Mouse (Mus musculus) intestine, embryonic 15.5 days (tissue): ENCODE data around the gene Cdk14. TPM values are rescaled to one million over a fixed set of nuclear protein-coding genes. Genes with fewer than 3 reads are reported as not detected.
A peak's percentile ranks its signal among the peaks of the same experiment; 100 is the strongest.

Source experiments
- ATAC-seq: fragments of 200-750 bp; cut with Nextera tagmentation; 2 replicates; pipeline ENCODE4 v1.8.0; 2017; ENCODE audit warnings: moderate TSS enrichment, moderate library complexity
- H3K27ac ChIP-seq: fragments of 300-500 bp; sonication (generic); 2 replicates; pipeline ENCODE4 v1.5.1; 2015; ENCODE audit warnings: mild to moderate bottlenecking, inconsistent platforms
- H3K27me3 ChIP-seq: fragments of 300-500 bp; sonication (generic); replicated peaks from 2 replicates; pipeline ENCODE4 v1.6.1; 2015; ENCODE audit warnings: inconsistent platforms
- H3K36me3 ChIP-seq: fragments of 300-500 bp; sonication (generic); 2 replicates; pipeline ENCODE4 v1.6.1; 2015; ENCODE audit warnings: inconsistent platforms
- H3K4me1 ChIP-seq: fragments of 300-500 bp; sonication (generic); replicated peaks from 2 replicates; pipeline ENCODE4 v1.6.1; 2015; ENCODE audit warnings: inconsistent platforms
- H3K4me2 ChIP-seq: fragments of 300-500 bp; sonication (generic); replicated peaks from 2 replicates; pipeline ENCODE4 v1.6.1; 2015; ENCODE audit warnings: mild to moderate bottlenecking, inconsistent platforms
- H3K4me3 ChIP-seq: fragments of 300-500 bp; sonication (generic); replicated peaks from 2 replicates; pipeline ENCODE4 v1.5.1; 2015; ENCODE audit warnings: inconsistent platforms
- H3K9ac ChIP-seq: fragments of 300-500 bp; sonication (generic); 2 replicates; pipeline ENCODE4 v1.6.1; 2015; ENCODE audit warnings: inconsistent platforms
- H3K9me3 ChIP-seq: fragments of 300-500 bp; sonication (generic); 2 replicates; pipeline ENCODE4 v1.6.1; 2016; ENCODE audit warnings: inconsistent platforms
- WGBS: fragments of 180-500 bp; shearing (Covaris S2); methylation state at CpG from one replicate; pipeline ENCODE4 v1.1.7; 2015; 5-methylcytosine and 5-hydroxymethylcytosine counted together
- polyA plus RNA-seq: library from polyadenylated mRNA; unstranded; fragments of >200 nt; fragmentation: Nextera tagmentation; extraction: Ambion mirVana; gene quantifications from 2 replicates; pipeline ENCODE4 v1.2.1, GENCODE M21; 2015

Cdk14 gene
- polyA plus RNA-seq, 1 experiment from 2014 or later, result 16.6 TPM

GRCm38 (mm10) chr5:5379870-5380730, 40.0 kb downstream of the Cdk14 start:
- H3K36me3 ChIP-seq, result no peaks in the 10 kb centered on the region
- peak overlapping the region; percentile 81 for H3K4me2 ChIP-seq
- no peaks in the 10 kb centered on the region for H3K4me1 ChIP-seq
- H3K9me3 ChIP-seq, result no peaks in the 10 kb centered on the region
- H3K27ac ChIP-seq, result peak overlapping the region; percentile 88
- H3K9ac ChIP-seq, result peak overlapping the region; percentile 82
- peak; percentile 96 for ATAC-seq
- under 1% methylated on average over 124 of the region's 128 CpGs for WGBS
- H3K4me3 ChIP-seq, result peak overlapping the region; percentile 69
- no peaks in the 10 kb centered on the region for H3K27me3 ChIP-seq

- peak overlapping the region; percentile 88 for H3K27ac ChIP-seq
- no peaks in the 10 kb centered on the region for H3K27me3 ChIP-seq
- no peaks in the 10 kb centered on the region for H3K9me3 ChIP-seq
- no peaks in the 10 kb centered on the region for H3K36me3 ChIP-seq
- H3K4me2 ChIP-seq, result peak overlapping the region; percentile 81
- H3K9ac ChIP-seq, result peak overlapping the region; percentile 82
- no peak for ATAC-seq
- peak overlapping the region; percentile 69 for H3K4me3 ChIP-seq
- 1% methylated on average over 14 of the region's 14 CpGs for WGBS
- no peaks in the 10 kb centered on the region for H3K4me1 ChIP-seq
These were observed 40.6 kb downstream of the Cdk14 start for GRCm38 (mm10) chr5:5379501-5379869.

DNA sequence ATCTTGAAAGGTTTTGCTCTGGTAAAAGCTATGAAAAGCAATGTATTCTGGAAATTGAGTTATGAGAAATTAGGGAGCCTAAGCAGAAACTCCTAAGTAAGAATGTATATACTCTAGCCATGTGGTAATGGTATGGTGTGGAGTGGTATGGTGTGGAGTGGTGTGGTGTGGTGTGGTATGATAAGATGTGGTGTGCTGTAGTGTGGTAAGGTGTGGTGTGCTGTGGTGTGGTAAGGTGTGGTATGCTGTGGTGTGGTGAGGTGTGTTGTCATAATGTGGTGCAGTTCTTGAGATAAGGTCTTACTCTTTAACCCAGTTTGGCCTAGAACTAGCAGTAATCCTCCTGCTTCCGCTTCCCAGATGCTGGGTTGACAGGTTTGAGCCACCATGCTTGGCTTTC, 45.7 kb downstream of the Cdk14 start:
- 94% methylated on average over 1 of the region's 1 CpGs for WGBS
- no peaks in the 10 kb centered on the region for H3K36me3 ChIP-seq
- no peaks in the 10 kb centered on the region for H3K27me3 ChIP-seq
- H3K9me3 ChIP-seq, result no peaks in the 10 kb centered on the region
- H3K4me2 ChIP-seq, result no peak overlapping the region
- H3K4me1 ChIP-seq, result 0 out of 2 replicates have a peak, but pooled peaks cover 4% of the 10 kb centered on the region
- H3K27ac ChIP-seq, result no peak overlapping the region
- no peak overlapping the region for H3K9ac ChIP-seq
- no peak for ATAC-seq
- H3K4me3 ChIP-seq, result no peak overlapping the region

DNA sequence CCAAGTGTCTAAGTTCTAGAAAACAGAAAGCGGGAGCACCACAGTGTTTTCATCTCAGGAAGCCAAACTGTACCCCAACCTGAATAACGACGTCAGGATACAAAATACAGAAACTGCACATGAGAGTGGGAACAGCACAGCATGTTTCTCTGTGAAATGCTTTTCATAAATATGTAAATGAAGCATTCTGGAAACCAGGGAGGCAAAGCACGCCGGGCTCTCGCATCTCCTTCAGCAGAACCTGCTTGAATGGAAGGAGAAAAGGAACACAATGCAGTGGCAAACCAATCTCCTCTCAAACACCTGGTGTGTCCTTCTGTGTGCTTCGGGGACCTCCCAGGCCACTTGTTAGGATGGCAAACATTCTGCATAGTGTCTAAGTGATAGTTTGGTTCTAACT, 46.6 kb downstream of the Cdk14 start:
- no peaks in the 10 kb centered on the region for H3K27me3 ChIP-seq
- no peak overlapping the region for H3K4me2 ChIP-seq
- H3K36me3 ChIP-seq, result no peaks in the 10 kb centered on the region
- no peak overlapping the region for H3K9ac ChIP-seq
- H3K4me3 ChIP-seq, result no peak overlapping the region
- 0 out of 2 replicates have a peak, but pooled peaks cover 4% of the 10 kb centered on the region for H3K4me1 ChIP-seq
- no peak overlapping the region for H3K27ac ChIP-seq
- no peak for ATAC-seq
- 84% methylated on average over 7 of the region's 7 CpGs for WGBS
- no peaks in the 10 kb centered on the region for H3K9me3 ChIP-seq

GRCm38 (mm10) chr5:5372936-5373335, 47.2 kb downstream of the Cdk14 start:
- H3K9me3 ChIP-seq, result no peaks in the 10 kb centered on the region
- no peaks in the 10 kb centered on the region for H3K27me3 ChIP-seq
- no peak overlapping the region for H3K4me3 ChIP-seq
- H3K9ac ChIP-seq, result no peak overlapping the region
- no peaks in the 10 kb centered on the region for H3K36me3 ChIP-seq
- H3K27ac ChIP-seq, result no peak overlapping the region
- no peak for ATAC-seq
- 68% methylated on average over 5 of the region's 5 CpGs for WGBS
- H3K4me2 ChIP-seq, result no peak overlapping the region
- 0 out of 2 replicates have a peak, but pooled peaks cover 4% of the 10 kb centered on the region for H3K4me1 ChIP-seq

DNA sequence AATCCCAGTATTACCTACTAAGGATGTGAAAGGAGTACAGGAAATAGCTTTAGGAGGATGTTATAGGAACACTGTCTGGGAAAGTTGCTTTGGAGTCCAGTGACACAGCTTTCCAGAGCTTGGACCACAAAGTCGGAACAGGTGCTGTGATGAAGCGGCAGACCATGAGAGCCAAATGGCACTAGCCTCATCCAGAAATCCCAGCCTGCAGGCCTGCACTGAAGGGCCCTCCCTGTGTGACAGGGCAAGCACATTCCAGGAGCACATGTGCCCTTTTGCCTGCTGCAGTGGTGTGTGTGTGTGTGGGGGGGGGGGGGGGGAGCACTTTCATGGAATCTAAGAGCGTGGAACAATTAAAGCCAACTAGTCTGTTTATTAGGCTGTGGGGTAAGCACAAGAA, 47.8 kb downstream of the Cdk14 start:
- Histone ChIP-seq H3K4me3 (no peak overlapping the region), H3K36me3 (no peaks in the 10 kb centered on the region), H3K4me2 (no peak overlapping the region), H3K9ac (no peak overlapping the region), H3K27ac (no peak overlapping the region), H3K9me3 (no peaks in the 10 kb centered on the region), H3K27me3 (no peaks in the 10 kb centered on the region), H3K4me1 (0 out of 2 replicates have a peak, but pooled peaks cover 4% of the 10 kb centered on the region)
- no peak for ATAC-seq
- 88% methylated on average over 3 of the region's 3 CpGs for WGBS

GRCm38 (mm10) chr5:5370322-5371082, 49.6 kb downstream of the Cdk14 start:
- 0 out of 2 replicates have a peak, but pooled peaks cover 4% of the 10 kb centered on the region for H3K4me1 ChIP-seq
- no peaks in the 10 kb centered on the region for H3K36me3 ChIP-seq
- no peak overlapping the region for H3K4me2 ChIP-seq
- no peak overlapping the region for H3K9ac ChIP-seq
- 48% methylated on average over 4 of the region's 4 CpGs for whole genome bisulfite sequencing
- no peaks in the 10 kb centered on the region for H3K9me3 ChIP-seq
- H3K4me3 ChIP-seq, result no peak overlapping the region
- no peak overlapping the region for H3K27ac ChIP-seq
- peak; percentile 88 for ATAC-seq
- no peaks in the 10 kb centered on the region for H3K27me3 ChIP-seq

- no peaks in the 10 kb centered on the region for H3K36me3 ChIP-seq
- no peak overlapping the region for H3K4me2 ChIP-seq
- H3K27ac ChIP-seq, result no peak overlapping the region
- no peaks in the 10 kb centered on the region for H3K9me3 ChIP-seq
- 0 out of 2 replicates have a peak, but pooled peaks cover 4% of the 10 kb centered on the region for H3K4me1 ChIP-seq
- 56% methylated on average over 14 of the region's 14 CpGs for WGBS
- H3K4me3 ChIP-seq, result no peak overlapping the region
- no peak overlapping the region for H3K9ac ChIP-seq
- no peaks in the 10 kb centered on the region for H3K27me3 ChIP-seq
- peak; percentile 77 for ATAC-seq
These were observed 51.5 kb downstream of the Cdk14 start for GRCm38 (mm10) chr5:5368389-5369164.

DNA sequence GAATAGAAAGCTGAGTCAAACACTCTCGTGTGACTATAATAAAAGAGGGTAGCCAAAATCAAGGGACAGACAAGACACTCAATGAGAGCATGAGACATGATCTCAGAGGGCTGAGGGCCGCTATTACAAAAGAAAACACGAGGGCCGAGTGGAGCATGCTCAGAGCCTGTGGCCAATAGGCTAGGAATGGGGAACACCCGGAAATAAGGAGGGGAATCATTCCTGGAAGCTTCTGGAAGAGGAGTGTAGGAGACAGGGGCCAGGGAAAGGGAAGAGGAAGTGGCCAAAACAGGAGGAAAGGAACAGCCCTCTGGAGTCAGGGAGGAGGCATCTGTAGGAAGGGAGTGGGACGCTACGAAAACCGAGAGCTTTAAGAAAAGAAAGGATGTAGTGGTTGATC, 52.6 kb downstream of the Cdk14 start:
- Histone ChIP-seq H3K4me2 (no peak overlapping the region), H3K27ac (no peak overlapping the region), H3K27me3 (no peaks in the 10 kb centered on the region), H3K36me3 (no peaks in the 10 kb centered on the region), H3K4me3 (no peak overlapping the region), H3K4me1 (0 out of 2 replicates have a peak, but pooled peaks cover 4% of the 10 kb centered on the region), H3K9ac (no peak overlapping the region), H3K9me3 (no peaks in the 10 kb centered on the region)
- no peak for ATAC-seq
- WGBS, result 85% methylated on average over 8 of the region's 8 CpGs

DNA sequence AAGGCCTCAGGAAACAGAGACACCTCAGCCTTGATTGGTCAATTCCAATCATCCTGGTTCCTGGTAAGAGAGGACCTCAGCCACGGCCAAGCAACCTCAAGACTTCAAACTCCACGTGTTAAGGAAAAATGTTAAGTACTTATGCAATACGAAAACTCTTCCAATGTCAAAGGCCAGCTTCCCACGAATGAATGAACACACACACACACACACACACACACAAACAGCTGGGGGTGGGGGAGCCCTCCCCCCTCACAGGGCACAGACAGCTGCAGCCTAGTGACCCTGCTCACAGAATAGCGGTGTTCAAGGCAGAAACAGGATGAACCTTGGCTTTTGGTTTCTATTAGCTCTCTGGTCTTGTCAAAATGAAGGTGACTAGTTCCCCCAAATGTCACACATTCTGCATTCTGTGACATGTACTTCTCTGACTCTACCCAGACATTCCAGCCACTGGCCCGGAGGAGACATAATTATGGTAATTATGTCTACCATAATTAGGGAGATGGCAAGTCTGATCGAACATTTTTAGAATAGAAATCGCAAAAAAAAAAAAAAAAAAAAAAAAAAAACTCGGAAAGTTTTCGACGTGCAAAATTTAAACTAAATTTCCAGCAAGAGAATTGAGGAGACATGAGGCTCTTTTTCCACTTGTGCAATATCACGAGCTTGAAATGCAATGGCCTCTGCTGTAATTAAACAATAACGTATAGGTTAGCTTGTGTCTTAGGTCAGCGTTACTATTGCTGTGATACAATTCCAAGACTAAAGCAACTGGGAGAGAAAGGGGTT, 54.6 kb downstream of the Cdk14 start:
- Histone ChIP-seq H3K9ac (no peak overlapping the region), H3K36me3 (no peaks in the 10 kb centered on the region), H3K4me1 (no peaks in the 10 kb centered on the region), H3K27me3 (no peaks in the 10 kb centered on the region), H3K9me3 (no peaks in the 10 kb centered on the region), H3K4me2 (no peak overlapping the region), H3K27ac (no peak overlapping the region), H3K4me3 (no peak overlapping the region)
- 86% methylated on average over 14 of the region's 14 CpGs for WGBS
- ATAC-seq, result no peak

- Histone ChIP-seq H3K9ac (no peak overlapping the region), H3K4me3 (no peak overlapping the region), H3K36me3 (no peaks in the 10 kb centered on the region), H3K9me3 (no peaks in the 10 kb centered on the region), H3K4me2 (no peak overlapping the region), H3K27me3 (no peaks in the 10 kb centered on the region), H3K4me1 (peaks cover 3% of the 10 kb centered on the region), H3K27ac (no peak overlapping the region)
- ATAC-seq, result no peak
- WGBS, result 98% methylated on average over 3 of the region's 3 CpGs
These were observed 58.4 kb downstream of the Cdk14 start for GRCm38 (mm10) chr5:5361684-5362083.
